Mouse (Mus musculus): ENCODE data around the gene Entpd3. TPM values are rescaled to one million over a fixed set of nuclear protein-coding genes. Genes with fewer than 3 reads are reported as not detected.
A peak's percentile ranks its signal among the peaks of the same experiment; 100 is the strongest.

Gene Entpd3
- polyA plus RNA-seq, 1 experiment from 2014 or later: not detected

DNA sequence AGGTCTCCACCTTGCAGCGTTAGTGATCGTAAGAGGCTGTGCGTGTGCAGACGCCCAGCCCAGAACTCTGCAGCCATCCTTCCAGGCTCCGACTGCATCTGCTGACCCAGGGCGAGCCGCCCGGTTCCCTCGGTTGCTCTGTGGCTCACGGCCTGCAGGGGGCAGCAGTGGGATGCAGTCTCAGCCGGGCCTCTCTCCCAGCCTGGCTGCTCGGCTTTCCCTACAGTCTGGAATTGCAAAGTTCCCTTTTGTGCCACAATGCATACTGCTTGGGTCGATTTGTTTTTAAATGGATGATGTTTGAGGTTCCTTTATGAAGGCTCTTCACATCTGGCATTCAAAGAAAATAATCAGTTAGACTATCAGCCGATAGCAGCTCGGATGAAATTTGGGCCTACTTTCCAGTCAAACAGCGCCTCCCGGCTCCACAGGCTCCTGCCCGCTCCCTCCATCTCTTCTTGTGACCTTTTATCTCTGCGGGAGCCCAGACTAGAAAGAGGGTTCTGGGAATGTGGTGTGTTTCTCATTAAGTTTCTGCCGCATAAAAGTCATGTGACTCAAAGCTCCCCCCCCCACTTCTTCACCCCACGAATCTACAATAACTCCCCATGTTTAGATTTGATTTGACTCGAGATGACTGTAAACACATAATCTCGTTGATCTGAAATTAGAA lies 63.4 kb downstream of the Entpd3 start:
- H3K4me1 ChIP-seq (ENCODE audit: insufficient read depth): peaks cover 4% of the 10 kb centered on the region; the same call in 1 of the 2 replicates
- TF ChIP-seq CTCF (IDR thresholded peaks at IDR 0.05; ENCODE audit: low read depth) (peak; percentile 95), EP300 (IDR thresholded peaks at IDR 0.05; ENCODE audit: low read depth) (no peak)
- H3K36me3 ChIP-seq (replicated peaks; ENCODE audit: insufficient read depth, low read length): no peaks in the 10 kb centered on the region
- ATAC-seq (peak; percentile 28; the same call in 1 of the 2 replicates), DNase-seq (peak; percentile 87)
- peak overlapping the region; percentile 19; the same call in 1 of the 2 replicates for H3K4me3 ChIP-seq (ENCODE audit: low read depth, low read length)
- peaks cover 7% of the 10 kb centered on the region for H3K9me3 ChIP-seq (ENCODE audit: low read length)
- no peak overlapping the region for H3K9ac ChIP-seq (replicated peaks)
- 15% methylated on average over 23 of the region's 23 CpGs for WGBS (ENCODE audit: insufficient replicate concordance)
- H3K27ac ChIP-seq (ENCODE audit: low read depth): no peak overlapping the region
- H3K27me3 ChIP-seq (ENCODE audit: insufficient read depth, low read length): no peaks in the 10 kb centered on the region
- peak overlapping the region; percentile 57 for H3K4me2 ChIP-seq (ENCODE audit: low read depth, low read length)

DNA sequence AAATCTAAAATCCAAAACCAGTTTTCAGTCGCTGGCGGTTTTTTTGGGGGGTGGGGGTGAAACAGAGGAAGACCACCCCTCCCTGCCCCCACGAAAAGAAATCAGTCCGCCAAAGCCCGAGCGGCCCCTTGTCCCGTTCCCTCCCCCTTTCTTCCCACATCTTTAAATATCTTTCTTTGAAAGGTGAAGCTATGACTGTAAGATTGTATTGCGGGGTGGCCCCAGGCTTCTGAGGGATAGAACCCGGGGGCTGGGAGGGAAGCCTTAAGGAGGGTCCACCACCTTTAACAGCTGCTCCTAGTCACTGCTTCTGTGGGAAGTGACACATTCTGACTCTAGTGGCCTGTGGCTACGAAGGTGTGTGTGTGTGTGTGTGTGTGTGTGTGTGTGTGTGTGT lies 63.9 kb downstream of the Entpd3 start:
- no peak overlapping the region for H3K4me3 ChIP-seq (ENCODE audit: low read depth, low read length)
- peaks cover 4% of the 10 kb centered on the region; the same call in 1 of the 2 replicates for H3K4me1 ChIP-seq (ENCODE audit: insufficient read depth)
- H3K27ac ChIP-seq (ENCODE audit: low read depth): no peak overlapping the region
- TF ChIP-seq CTCF (IDR thresholded peaks at IDR 0.05; ENCODE audit: low read depth): no peak
- no peak for TF ChIP-seq EP300 (IDR thresholded peaks at IDR 0.05; ENCODE audit: low read depth)
- H3K4me2 ChIP-seq (ENCODE audit: low read depth, low read length): no peak overlapping the region
- WGBS (ENCODE audit: insufficient replicate concordance): 51% methylated on average over 10 of the region's 10 CpGs
- H3K27me3 ChIP-seq (ENCODE audit: insufficient read depth, low read length): no peaks in the 10 kb centered on the region
- H3K9ac ChIP-seq (replicated peaks): no peak overlapping the region
- DNase-seq (no peak), ATAC-seq (no peak)
- H3K36me3 ChIP-seq (replicated peaks; ENCODE audit: insufficient read depth, low read length): no peaks in the 10 kb centered on the region
- peaks cover 9% of the 10 kb centered on the region for H3K9me3 ChIP-seq (ENCODE audit: low read length)

DNA sequence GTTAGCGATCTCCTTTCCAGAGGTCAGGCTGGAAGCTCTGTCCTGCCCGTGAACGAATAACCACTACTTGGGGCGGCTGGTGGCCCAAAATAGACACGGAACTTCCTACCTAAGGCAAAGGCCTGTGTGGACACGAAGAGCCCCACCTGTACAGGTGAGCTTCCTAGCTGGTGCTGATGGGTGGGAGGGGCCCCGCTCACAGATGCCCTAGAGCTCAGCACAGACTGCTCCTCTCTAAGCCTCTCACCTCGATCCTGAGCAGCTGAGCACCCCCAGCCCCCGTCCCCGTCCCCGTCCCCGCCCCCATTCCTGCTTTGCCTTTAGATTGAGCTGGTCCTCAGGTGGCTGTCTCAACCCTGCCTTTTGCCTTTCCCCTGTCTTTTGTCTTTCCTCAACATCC lies 64.3 kb downstream of the Entpd3 start:
- no peak overlapping the region for H3K27ac ChIP-seq (ENCODE audit: low read depth)
- no peak overlapping the region for H3K4me2 ChIP-seq (ENCODE audit: low read depth, low read length)
- H3K4me1 ChIP-seq (ENCODE audit: insufficient read depth): peaks cover 4% of the 10 kb centered on the region; the same call in 1 of the 2 replicates
- ATAC-seq (no peak), DNase-seq (no peak)
- no peak overlapping the region for H3K4me3 ChIP-seq (ENCODE audit: low read depth, low read length)
- TF ChIP-seq CTCF (IDR thresholded peaks at IDR 0.05; ENCODE audit: low read depth): no peak
- TF ChIP-seq EP300 (IDR thresholded peaks at IDR 0.05; ENCODE audit: low read depth): no peak
- H3K9ac ChIP-seq (replicated peaks): no peak overlapping the region
- no peaks in the 10 kb centered on the region for H3K27me3 ChIP-seq (ENCODE audit: insufficient read depth, low read length)
- 64% methylated on average over 12 of the region's 12 CpGs for WGBS (ENCODE audit: insufficient replicate concordance)
- H3K36me3 ChIP-seq (replicated peaks; ENCODE audit: insufficient read depth, low read length): no peaks in the 10 kb centered on the region
- H3K9me3 ChIP-seq (ENCODE audit: low read length): peaks cover 9% of the 10 kb centered on the region

- Histone ChIP-seq H3K4me1 (ENCODE audit: insufficient read depth) (no peaks in the 10 kb centered on the region), H3K4me3 (ENCODE audit: low read depth, low read length) (no peak overlapping the region), H3K36me3 (replicated peaks; ENCODE audit: insufficient read depth, low read length) (no peaks in the 10 kb centered on the region), H3K9ac (replicated peaks) (no peak overlapping the region), H3K4me2 (ENCODE audit: low read depth, low read length) (no peak overlapping the region), H3K27me3 (ENCODE audit: insufficient read depth, low read length) (no peaks in the 10 kb centered on the region), H3K9me3 (ENCODE audit: low read length) (peaks cover 9% of the 10 kb centered on the region), H3K27ac (ENCODE audit: low read depth) (no peak overlapping the region)
- TF ChIP-seq EP300 (IDR thresholded peaks at IDR 0.05; ENCODE audit: low read depth) (no peak), CTCF (IDR thresholded peaks at IDR 0.05; ENCODE audit: low read depth) (no peak)
- ATAC-seq (no peak), DNase-seq (no peak)
Measured at GRCm38 (mm10) chr9:120611055-120611454, 71.4 kb downstream of the Entpd3 start.

GRCm38 (mm10) chr9:120614059-120614458 lies 74.4 kb downstream of the Entpd3 start:
- ATAC-seq (no peak), DNase-seq (no peak)
- no peaks in the 10 kb centered on the region for H3K27me3 ChIP-seq (ENCODE audit: insufficient read depth, low read length)
- H3K27ac ChIP-seq (ENCODE audit: low read depth): no peak overlapping the region
- no peak overlapping the region for H3K4me3 ChIP-seq (ENCODE audit: low read depth, low read length)
- 81% methylated on average over 6 of the region's 6 CpGs for WGBS (ENCODE audit: insufficient replicate concordance)
- TF ChIP-seq CTCF (IDR thresholded peaks at IDR 0.05; ENCODE audit: low read depth): no peak
- no peak for TF ChIP-seq EP300 (IDR thresholded peaks at IDR 0.05; ENCODE audit: low read depth)
- no peaks in the 10 kb centered on the region for H3K9me3 ChIP-seq (ENCODE audit: low read length)
- H3K9ac ChIP-seq (replicated peaks): no peak overlapping the region
- H3K36me3 ChIP-seq (replicated peaks; ENCODE audit: insufficient read depth, low read length): no peaks in the 10 kb centered on the region
- no peaks in the 10 kb centered on the region for H3K4me1 ChIP-seq (ENCODE audit: insufficient read depth)
- no peak overlapping the region for H3K4me2 ChIP-seq (ENCODE audit: low read depth, low read length)

Other genes with a start within 250 kb of the Entpd3 start
- gene Myrip, start 238.3 kb upstream of the Entpd3 start, polyA plus RNA-seq (2015; fragmentation: Nextera tagmentation; extraction: Ambion mirVana): 0.09 TPM in 1 of 2 replicates, not detected in the other
- 50.0 and 50.4 TPM in 2 replicates for gene Eif1b, start 47.6 kb upstream of the Entpd3 start, polyA plus RNA-seq (2015; fragmentation: Nextera tagmentation; extraction: Ambion mirVana)
- gene Rpl14, start 31.6 kb downstream of the Entpd3 start, polyA plus RNA-seq (2015; fragmentation: Nextera tagmentation; extraction: Ambion mirVana): 422 and 441 TPM in 2 replicates

All from liver, postnatal 0 days (tissue).